Mouse (Mus musculus) left cerebral cortex, postnatal 25 days (tissue): ENCODE results near the gene Lmtk3. TPM values are rescaled to one million over a fixed set of nuclear protein-coding genes. Genes with fewer than 3 reads are reported as not detected.

ENCODE experiments used
- DNase-seq, 2 experiments: peaks; one replicate each; pipeline ENCODE4 v3.0.0; 2022; ENCODE audit warnings: low spot score in 2 of 2, mixed read lengths in 1 of 2
- intact Hi-C: fragments of 180-260 bp; cut with DNase I; formaldehyde crosslinking; loops from one replicate; pipeline ENCODE4 v1.15.1; 2025
- total RNA-seq, 2 experiments: library from RNA; stranded (reverse); gene quantifications; 2 replicates each; pipeline ENCODE4 v1.2.3; 2021

The Lmtk3 gene
- total RNA-seq, 2 experiments from 2014 or later, result 220 to 235 TPM

- no peak for DNase-seq
- intact Hi-C loops, result no loop called here
Measured at GRCm38 (mm10) chr7:45775237-45775636, 8.3 kb upstream of the Lmtk3 start.

DNA sequence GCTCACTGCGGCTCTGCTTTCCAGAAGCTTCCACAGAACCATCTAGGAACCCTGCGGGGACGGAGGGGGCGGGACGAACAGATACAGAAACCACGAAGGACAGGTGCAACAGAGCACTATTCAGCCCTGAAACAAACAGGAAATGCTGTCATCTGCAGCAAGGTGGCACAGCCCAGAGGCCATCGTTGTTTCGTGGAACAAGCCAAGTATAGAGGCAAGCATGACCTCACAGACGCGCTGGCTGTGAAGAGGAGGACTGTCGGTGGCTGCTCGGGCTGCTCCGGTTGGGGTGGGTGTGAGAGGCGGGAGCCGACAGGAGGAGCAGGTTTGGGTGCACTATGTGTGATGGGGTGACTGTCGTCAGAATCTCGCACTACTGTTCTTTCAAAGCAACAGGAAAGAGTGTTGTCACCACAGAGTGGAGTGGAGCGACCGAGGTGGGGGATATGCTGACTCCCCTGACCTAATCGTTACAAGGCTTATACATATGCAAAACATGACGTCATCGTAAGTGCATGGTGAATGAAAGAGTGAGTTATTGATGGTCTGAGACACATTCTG, 4.4 kb upstream of the Lmtk3 start:
- DNase-seq, result no peak
- intact Hi-C loops, result no loop called here

DNA sequence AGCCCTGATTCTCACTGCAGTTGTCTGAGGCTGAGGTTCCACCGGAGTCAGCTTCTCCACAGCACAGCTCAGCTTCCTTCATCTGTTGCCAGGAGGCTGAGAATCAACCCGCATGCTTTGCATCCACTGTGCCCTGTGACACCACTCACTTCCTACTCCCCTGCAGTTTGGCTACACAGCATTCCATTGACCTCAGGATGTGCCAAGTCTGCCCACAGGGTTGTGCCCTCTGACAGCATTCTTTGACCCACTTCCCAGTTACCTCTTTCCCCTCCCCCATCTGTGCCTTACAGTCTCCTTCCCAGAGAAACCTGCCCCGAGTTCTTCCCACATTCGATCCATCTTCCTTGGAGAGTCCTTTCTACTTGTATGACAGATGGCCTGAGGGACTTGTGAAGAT, 1.3 kb upstream of the Lmtk3 start:
- intact Hi-C loops, result no loop called here
- no peak for DNase-seq

DNA sequence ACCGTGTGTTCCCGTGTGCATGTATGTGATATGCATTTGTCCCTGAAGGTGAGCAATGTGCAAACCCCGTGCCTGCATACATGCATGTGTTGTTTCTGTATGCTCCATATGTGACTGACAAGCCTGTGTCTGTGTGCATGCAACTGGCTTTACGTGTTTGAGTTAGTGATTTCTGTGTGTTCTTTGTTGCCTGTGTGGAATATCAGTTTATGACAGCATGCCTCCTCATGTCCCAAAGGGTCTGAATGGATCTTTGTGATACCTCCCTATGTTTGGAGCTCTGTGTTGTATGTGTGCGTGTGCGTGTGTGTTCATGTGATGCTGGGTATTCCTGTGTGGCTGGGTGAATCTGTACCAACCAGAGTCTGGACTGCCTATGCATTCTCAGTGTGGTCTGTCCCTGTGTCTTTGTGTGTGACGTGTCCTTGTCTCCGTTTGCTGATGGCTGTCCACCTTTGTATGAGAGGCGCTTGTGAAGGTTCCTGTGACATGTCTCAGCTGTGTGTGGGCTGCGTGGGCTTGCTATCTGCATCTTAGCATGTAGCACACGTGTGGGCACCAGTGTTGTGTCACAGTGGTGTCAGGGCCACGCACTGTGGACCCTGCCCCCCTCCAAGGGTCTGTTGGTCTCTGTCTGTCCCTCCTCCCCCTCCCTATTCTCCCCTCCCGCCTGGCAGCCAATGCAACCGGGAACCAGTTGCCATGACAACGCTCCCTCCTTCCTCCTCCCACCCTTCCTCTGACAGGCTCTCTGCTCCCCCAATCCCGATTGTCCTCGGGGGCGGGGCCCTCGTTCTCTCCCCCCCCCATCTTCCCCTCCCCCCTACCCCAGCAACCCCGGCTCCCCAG, 1.2 kb downstream of the Lmtk3 start, which contains the start of gene Sult2b1:
Gene Sult2b1 (minus strand): TSS at position 146 of the 849 bp plus-strand sequence.
- intact Hi-C loops, result loop anchor here (1.0 to 2.0 kb wide), 2 partner anchors 16 to 42 kb away; no protein-coding TSS in a partner anchor

DNA sequence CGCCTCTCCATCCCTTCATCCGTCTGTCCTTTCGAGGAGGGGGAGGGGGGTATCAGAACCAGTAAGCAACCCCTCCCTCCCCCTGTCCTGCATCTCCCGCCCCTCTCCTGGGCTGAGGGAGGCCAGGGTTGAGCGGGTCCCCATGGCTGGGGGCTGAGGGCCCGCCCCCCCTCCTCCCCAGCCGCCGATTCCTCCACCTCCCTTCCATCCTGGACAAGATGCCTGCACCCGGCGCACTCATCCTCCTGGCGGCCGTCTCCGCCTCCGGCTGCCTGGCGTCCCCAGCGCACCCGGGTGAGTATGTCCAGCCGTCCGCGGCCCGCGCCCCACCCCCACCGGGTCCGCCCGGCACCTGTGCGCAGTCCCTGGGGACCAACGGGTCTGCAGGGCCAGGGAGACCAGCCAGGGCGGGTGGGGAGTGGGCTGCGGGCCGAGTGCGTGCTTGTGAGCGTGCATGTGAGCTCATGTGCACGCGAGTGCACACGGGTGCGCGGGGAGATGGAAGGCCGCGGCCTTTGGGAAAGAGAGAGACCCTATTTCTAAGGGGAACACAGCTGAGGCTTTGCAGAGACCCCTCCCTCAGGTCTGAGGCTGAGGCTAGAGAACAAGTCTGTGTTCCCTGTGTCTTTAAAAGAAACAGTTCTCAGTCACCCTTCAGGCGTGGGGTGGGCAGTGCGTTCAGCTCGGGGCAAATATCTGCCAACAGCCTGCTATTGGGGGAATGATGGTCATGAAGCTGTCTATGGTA, 2.0 kb downstream of the Lmtk3 start:
- DNase-seq, result no peak
- intact Hi-C loops, result loop anchor here (1.0 to 2.0 kb wide), 2 partner anchors 15 to 43 kb away; no protein-coding TSS in a partner anchor

More for the DNA sequence above, 1.2 kb downstream of the Lmtk3 start, which contains the start of gene Sult2b1:
- peak; percentile 96 to 97 for DNase-seq

- intact Hi-C loops, result no loop called here
- DNase-seq, result no peak
Measured at GRCm38 (mm10) chr7:45786136-45786578, 2.6 kb downstream of the Lmtk3 start.

DNA sequence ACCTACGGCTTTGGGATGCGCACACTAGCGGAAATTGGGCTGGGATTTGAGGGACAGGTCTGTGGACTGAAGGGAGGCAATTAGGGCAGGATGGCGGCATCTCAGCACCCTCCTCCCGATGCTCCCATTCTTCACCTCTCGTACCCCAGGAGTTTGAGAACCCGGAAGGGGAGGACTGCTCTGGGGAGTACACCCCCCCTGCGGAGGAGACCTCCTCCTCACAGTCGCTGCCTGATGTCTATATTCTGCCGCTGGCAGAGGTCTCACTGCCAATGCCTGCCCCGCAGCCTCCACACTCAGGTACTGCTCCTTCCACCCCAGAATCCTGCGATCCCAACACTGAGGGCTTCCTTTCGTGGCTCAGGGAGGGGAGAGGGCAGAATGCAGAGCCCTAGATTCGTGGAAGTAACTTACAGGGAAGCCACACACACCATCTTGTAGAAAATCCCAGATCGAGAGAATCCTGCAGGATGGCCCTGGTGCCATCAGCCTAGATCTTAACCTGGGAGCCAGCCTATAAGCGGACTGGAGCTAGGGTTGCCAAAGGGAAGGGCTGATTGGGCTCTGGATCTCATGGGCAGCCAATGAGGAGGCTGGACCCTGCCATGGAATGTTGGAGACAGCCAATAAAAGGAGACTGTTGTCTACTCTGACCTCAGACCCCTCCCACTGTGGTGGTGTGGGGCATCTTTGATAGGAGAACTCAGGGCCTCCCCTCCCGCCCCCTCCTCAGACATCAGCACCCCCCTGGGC, 3.3 kb downstream of the Lmtk3 start:
- peak in 1 of 2 experiments; percentile 81 for DNase-seq
- intact Hi-C loops, result no loop called here

- intact Hi-C loops, result no loop called here
- no peak for DNase-seq
Measured at GRCm38 (mm10) chr7:45787642-45788041, 4.1 kb downstream of the Lmtk3 start.

GRCm38 (mm10) chr7:45790721-45791120, 7.2 kb downstream of the Lmtk3 start:
- intact Hi-C loops, result no loop called here
- DNase-seq, result no peak

- intact Hi-C loops, result no loop called here
- DNase-seq, result no peak
Measured at GRCm38 (mm10) chr7:45791756-45792490, 8.4 kb downstream of the Lmtk3 start.

DNA sequence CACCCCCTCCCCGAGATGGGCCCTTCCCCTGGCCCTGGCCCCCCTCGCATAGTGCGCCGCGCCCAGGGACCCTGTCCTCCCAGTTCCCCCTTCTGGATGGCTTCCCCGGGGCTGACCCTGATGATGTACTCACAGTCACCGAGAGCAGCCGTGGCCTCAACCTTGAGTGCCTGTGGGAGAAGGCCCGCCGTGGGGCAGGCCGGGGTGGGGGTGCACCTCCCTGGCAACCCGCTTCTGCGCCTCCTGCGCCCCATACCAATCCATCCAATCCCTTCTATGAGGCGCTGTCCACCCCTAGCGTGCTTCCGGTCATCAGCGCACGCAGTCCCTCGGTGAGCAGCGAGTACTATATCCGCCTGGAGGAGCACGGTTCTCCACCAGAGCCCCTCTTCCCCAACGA, 9.7 kb downstream of the Lmtk3 start:
- intact Hi-C loops, result no loop called here
- DNase-seq, result no peak

- intact Hi-C loops, result no loop called here
Measured at GRCm38 (mm10) chr7:45793969-45794585, 10.5 kb downstream of the Lmtk3 start.

DNA sequence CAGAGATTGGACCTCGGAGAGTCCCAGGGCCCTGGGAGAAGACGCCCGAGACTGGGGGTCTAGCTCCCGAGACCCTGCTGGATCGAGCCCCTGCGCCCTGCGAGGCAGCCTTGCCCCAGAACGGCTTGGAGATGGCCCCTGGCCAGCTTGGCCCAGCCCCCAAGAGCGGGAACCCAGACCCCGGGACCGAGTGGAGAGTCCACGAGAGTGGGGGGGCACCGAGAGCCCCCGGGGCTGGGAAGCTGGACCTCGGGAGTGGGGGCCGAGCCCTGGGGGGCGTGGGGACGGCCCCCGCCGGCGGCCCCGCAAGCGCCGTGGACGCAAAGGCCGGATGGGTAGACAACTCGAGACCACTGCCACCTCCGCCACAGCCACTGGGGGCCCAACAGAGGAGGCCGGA, 11.4 kb downstream of the Lmtk3 start:
- intact Hi-C loops, result no loop called here
- DNase-seq, result no peak

More at GRCm38 (mm10) chr7:45793969-45794585, 10.5 kb downstream of the Lmtk3 start:
- no peak for DNase-seq

DNA sequence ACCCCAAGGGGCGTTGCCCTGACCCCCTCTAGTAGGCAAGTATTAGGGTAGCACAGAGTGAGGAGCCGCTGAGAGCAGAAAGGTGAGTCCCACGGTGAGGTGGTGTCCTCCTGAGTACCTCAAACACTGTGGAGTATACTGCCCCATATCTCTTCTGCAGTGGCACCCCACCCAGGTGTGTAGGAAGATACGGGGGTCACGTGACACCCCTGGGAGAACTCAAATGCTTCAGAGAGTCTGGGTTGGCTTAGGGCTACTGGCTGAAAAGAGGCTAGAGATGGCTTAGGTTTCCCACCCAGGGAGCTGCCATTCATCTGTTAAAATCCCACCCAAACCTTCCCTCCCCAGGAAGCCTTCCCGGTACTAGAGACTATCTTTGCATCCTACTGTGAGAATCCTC, 13.4 kb downstream of the Lmtk3 start:
- DNase-seq, result no peak
- intact Hi-C loops, result no loop called here

GRCm38 (mm10) chr7:45797661-45798510, 14.3 kb downstream of the Lmtk3 start:
- intact Hi-C loops, result no loop called here
- DNase-seq, result no peak

- intact Hi-C loops, result no loop called here
Measured at GRCm38 (mm10) chr7:45798511-45798836, 14.9 kb downstream of the Lmtk3 start.

DNA sequence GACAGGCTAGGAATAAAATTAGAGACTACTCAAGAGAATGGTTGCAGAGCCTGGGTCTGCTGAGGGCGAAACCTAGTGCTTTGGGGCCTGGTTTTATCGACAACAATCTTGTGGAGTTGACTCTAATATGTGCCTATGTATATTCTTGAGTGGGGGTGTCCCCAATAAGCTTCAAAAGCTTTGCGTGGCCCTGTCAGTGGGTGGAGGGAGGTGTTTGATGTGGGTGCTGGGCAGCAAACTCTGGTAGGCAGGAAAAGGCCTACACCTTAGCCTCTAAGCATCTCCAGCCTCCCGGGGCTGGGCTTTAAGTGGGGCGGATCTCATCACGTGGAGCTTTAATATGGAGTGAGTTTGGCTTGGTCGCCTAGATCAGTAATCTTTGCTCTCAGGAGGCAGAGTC, 15.4 kb downstream of the Lmtk3 start:
- intact Hi-C loops, result no loop called here
- no peak for DNase-seq

More at GRCm38 (mm10) chr7:45798511-45798836, 14.9 kb downstream of the Lmtk3 start:
- DNase-seq, result no peak
